23 mouse cellular contexts compared by ENCODE assay signal in the genomic region with DNA sequence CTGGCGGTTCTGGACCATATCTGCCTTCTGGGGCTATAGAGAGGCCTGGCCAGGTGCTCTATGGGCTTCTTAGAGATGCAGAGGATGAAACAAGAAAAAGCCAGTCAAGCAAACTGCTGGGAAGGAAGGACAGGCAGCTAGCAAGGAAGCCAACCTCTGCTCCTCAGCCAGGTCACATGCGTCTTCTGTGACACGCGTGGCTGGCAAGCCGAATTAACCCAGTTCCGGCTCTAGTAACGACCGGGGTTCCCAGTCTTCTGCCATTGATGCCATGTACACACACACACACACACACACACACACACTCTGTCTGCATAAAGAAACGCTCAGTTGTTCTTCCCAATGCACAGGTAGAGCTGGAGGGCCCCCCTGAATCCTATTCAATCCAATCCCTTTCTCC.
A peak's percentile ranks its signal among the peaks of the same experiment; 100 is the strongest.
DNase-seq lines count a peak whose midpoint lies in the region; ATAC-seq and TF ChIP-seq lines count a peak whose summit lies in the region.
"Had no signal": no experiment of that assay in that cellular context is flagged by ENCODE, and none has a peak within 500 bp of the region (broad histone marks: within the 10 kb centered on the region; RNA-seq: fewer than 3 reads in every experiment).

No protein-coding gene starts in this region.

- H3K9me3 ChIP-seq in heart, embryonic 14.5 days (ENCODE audit: control insufficient read depth, low read length), result no peaks in the 10 kb centered on the region
- no peaks in the 10 kb centered on the region for H3K9me3 ChIP-seq in embryonic facial prominence, embryonic 15.5 days (replicated peaks)
- H3K9me3 ChIP-seq: forebrain, embryonic 10.5 days; forebrain, embryonic 15.5 days; limb, embryonic 13.5 days; lung, embryonic 15.5 days; midbrain, embryonic 10.5 days; stomach, embryonic 15.5 days had no signal

- H3K4me3 ChIP-seq in gastrocnemius, adult 2 months, result no peak overlapping the region
- no peak overlapping the region for H3K4me3 ChIP-seq in heart, embryonic 14.5 days (ENCODE audit: control insufficient read depth in 1 of 2, insufficient read depth in 1 of 2, low read depth in 1 of 2, low read length in 2 of 2)
- no peak overlapping the region for H3K4me3 ChIP-seq in brown adipose tissue, adult 24 weeks (ENCODE audit: insufficient read depth, low read depth, low read length)
- H3K4me3 ChIP-seq in embryonic facial prominence, embryonic 15.5 days (replicated peaks), result no peak overlapping the region
- H3K4me3 ChIP-seq: forebrain, embryonic 10.5 days; forebrain, embryonic 15.5 days; limb, embryonic 13.5 days; lung, embryonic 15.5 days; midbrain, embryonic 10.5 days; stomach, embryonic 15.5 days had no signal

- peaks cover 66 to 77% of the 10 kb centered on the region in 2 experiments for H3K4me1 ChIP-seq in heart, embryonic 14.5 days (ENCODE audit: control insufficient read depth in 2 of 2, insufficient read depth in 2 of 2, low read length in 2 of 2)
- peaks cover 43% of the 10 kb centered on the region for H3K4me1 ChIP-seq in brown adipose tissue, adult 24 weeks (ENCODE audit: control insufficient read depth, insufficient read depth, insufficient read length, low read length)
- H3K4me1 ChIP-seq in embryonic facial prominence, embryonic 15.5 days, result peaks cover 34% of the 10 kb centered on the region

- no peak for TF ChIP-seq CTCF in gastrocnemius, adult 2 months (IDR thresholded peaks at IDR 0.05)

- ATAC-seq in heart, embryonic 14.5 days (ENCODE audit: insufficient number of reproducible peaks, insufficient read depth, low FRiP score, low read depth), result no peak
- ATAC-seq in embryonic facial prominence, embryonic 15.5 days (ENCODE audit: insufficient number of reproducible peaks, low FRiP score, low TSS enrichment, low read depth), result no peak
- ATAC-seq: activated CD4-positive, CD25-positive, alpha-beta regulatory T cell, adult 4 months; forebrain, embryonic 15.5 days; midbrain, embryonic 16.5 days had no signal

- peak overlapping the region; percentile 40 for H3K27ac ChIP-seq in gastrocnemius, adult 2 months
- peak overlapping the region; percentile 15 to 90; a peak in 1 of 4 replicates for H3K27ac ChIP-seq in heart, embryonic 14.5 days (replicated peaks in 1 of 2; ENCODE audit: control insufficient read depth in 1 of 2, insufficient read depth in 1 of 2, low read depth in 2 of 2, low read length in 2 of 2)
- H3K27ac ChIP-seq in brown adipose tissue, adult 24 weeks (replicated peaks; ENCODE audit: low read depth, low read length), result 0 out of 2 replicates have a peak overlapping the region, but pooled peaks have one; percentile 8
- peak overlapping the region; percentile 55; the same call in 1 of the 2 replicates for H3K27ac ChIP-seq in embryonic facial prominence, embryonic 15.5 days (replicated peaks)
- H3K27ac ChIP-seq: forebrain, embryonic 10.5 days; forebrain, embryonic 15.5 days; hindbrain, embryonic 14.5 days; limb, embryonic 13.5 days; midbrain, embryonic 10.5 days; stomach, embryonic 15.5 days had no signal

- no peak overlapping the region for H3K4me2 ChIP-seq in heart, embryonic 14.5 days (ENCODE audit: low read length)
- H3K4me2 ChIP-seq in embryonic facial prominence, embryonic 15.5 days (replicated peaks), result no peak overlapping the region
- H3K4me2 ChIP-seq: forebrain, embryonic 15.5 days; hindbrain, embryonic 14.5 days; limb, embryonic 13.5 days; liver, embryonic 11.5 days; lung, embryonic 15.5 days; stomach, embryonic 15.5 days had no signal

- no peak overlapping the region for H3K9ac ChIP-seq in heart, embryonic 14.5 days (ENCODE audit: low read length)
- no peak overlapping the region for H3K9ac ChIP-seq in embryonic facial prominence, embryonic 15.5 days
- H3K9ac ChIP-seq: forebrain, embryonic 15.5 days; hindbrain, embryonic 14.5 days; limb, embryonic 13.5 days; lung, embryonic 15.5 days; stomach, embryonic 15.5 days had no signal

- intact Hi-C loops in gastrocnemius, adult 2 months (cut with DNase I), result loop anchor here (5.0 kb wide), 1 partner anchor 52 kb away; no protein-coding TSS in a partner anchor
- intact Hi-C loops in heart, postnatal 25 days (cut with DNase I), result no loop called here

- 91% methylated on average over 9 of the region's 9 CpGs for WGBS in heart, embryonic 14.5 days
- 79% methylated on average over 9 of the region's 9 CpGs for WGBS in embryonic facial prominence, embryonic 15.5 days

- H3K36me3 ChIP-seq in heart, embryonic 14.5 days (ENCODE audit: control insufficient read depth, insufficient read depth, low read length), result no peaks in the 10 kb centered on the region
- no peaks in the 10 kb centered on the region for H3K36me3 ChIP-seq in embryonic facial prominence, embryonic 15.5 days
- H3K36me3 ChIP-seq: forebrain, embryonic 10.5 days; forebrain, embryonic 15.5 days; limb, embryonic 13.5 days; lung, embryonic 15.5 days; midbrain, embryonic 10.5 days; stomach, embryonic 15.5 days had no signal

- DNase-seq in gastrocnemius, adult 2 months, result peak; percentile 71
- DNase-seq in gastrocnemius, postnatal 10 days, result no peak
- no peak for DNase-seq in heart, postnatal 25 days (ENCODE audit: low spot score)
- DNase-seq: adrenal gland, adult 2 months; adrenal gland, postnatal 36 days; B cell, adult 2 months; cerebellum, adult 9-10 months; kidney, adult 18-20 months; kidney, postnatal 36 days; right cerebral cortex, postnatal 25 days had no signal

- no peaks in the 10 kb centered on the region for H3K27me3 ChIP-seq in heart, embryonic 14.5 days (ENCODE audit: control insufficient read depth, insufficient read depth, low read length)
- no peaks in the 10 kb centered on the region for H3K27me3 ChIP-seq in embryonic facial prominence, embryonic 15.5 days
- H3K27me3 ChIP-seq: forebrain, embryonic 15.5 days; limb, embryonic 13.5 days; lung, embryonic 15.5 days; stomach, embryonic 15.5 days had no signal
